Mouse (Mus musculus) hindbrain, embryonic 15.5 days (tissue): ENCODE results near the gene Crnkl1. TPM values are rescaled to one million over a fixed set of nuclear protein-coding genes. Genes with fewer than 3 reads are reported as not detected.

ENCODE experiments used
- ATAC-seq: fragments of 200-750 bp; cut with Nextera tagmentation; 2 replicates; pipeline ENCODE4 v1.8.0; 2017; ENCODE audit warnings: low read depth, moderate number of reproducible peaks, moderate TSS enrichment; ENCODE audit not compliant: low FRiP score
- H3K27ac ChIP-seq: fragments of 300-500 bp; sonication (generic); replicated peaks from 2 replicates; pipeline ENCODE4 v1.5.1; 2015; ENCODE audit warnings: mild to moderate bottlenecking, inconsistent platforms
- H3K27me3 ChIP-seq: fragments of 300-500 bp; sonication (generic); 2 replicates; pipeline ENCODE4 v1.6.1; 2015; ENCODE audit warnings: control low read depth, inconsistent platforms
- H3K36me3 ChIP-seq: fragments of 300-500 bp; sonication (generic); 2 replicates; pipeline ENCODE4 v1.6.1; 2015; ENCODE audit warnings: control low read depth, inconsistent platforms
- H3K4me1 ChIP-seq: fragments of 300-500 bp; sonication (generic); replicated peaks from 2 replicates; pipeline ENCODE4 v1.6.1; 2015; ENCODE audit warnings: control low read depth, inconsistent platforms
- H3K4me2 ChIP-seq: fragments of 300-500 bp; sonication (generic); 2 replicates; pipeline ENCODE4 v1.6.1; 2015; ENCODE audit warnings: moderate library complexity, mild to moderate bottlenecking, inconsistent platforms
- H3K4me3 ChIP-seq: fragments of 300-500 bp; sonication (generic); 2 replicates; pipeline ENCODE4 v1.5.1; 2015; ENCODE audit warnings: mild to moderate bottlenecking, inconsistent platforms
- H3K9ac ChIP-seq: fragments of 300-500 bp; sonication (generic); 2 replicates; pipeline ENCODE4 v1.6.1; 2015; ENCODE audit warnings: inconsistent platforms
- H3K9me3 ChIP-seq: fragments of 300-500 bp; sonication (generic); 2 replicates; pipeline ENCODE4 v1.6.1; 2016; ENCODE audit warnings: control low read depth, inconsistent platforms
- WGBS: fragments of 180-500 bp; shearing (Covaris S2); methylation state at CpG from one replicate; pipeline ENCODE4 v1.1.7; 2015; 5-methylcytosine and 5-hydroxymethylcytosine counted together
- polyA plus RNA-seq: library from polyadenylated mRNA; unstranded; fragments of >200 nt; fragmentation: Nextera tagmentation; extraction: Ambion mirVana; gene quantifications from 2 replicates; pipeline ENCODE4 v1.2.1, GENCODE M21; 2015

Crnkl1 gene
- polyA plus RNA-seq, 1 experiment from 2014 or later = 21.4 TPM

DNA sequence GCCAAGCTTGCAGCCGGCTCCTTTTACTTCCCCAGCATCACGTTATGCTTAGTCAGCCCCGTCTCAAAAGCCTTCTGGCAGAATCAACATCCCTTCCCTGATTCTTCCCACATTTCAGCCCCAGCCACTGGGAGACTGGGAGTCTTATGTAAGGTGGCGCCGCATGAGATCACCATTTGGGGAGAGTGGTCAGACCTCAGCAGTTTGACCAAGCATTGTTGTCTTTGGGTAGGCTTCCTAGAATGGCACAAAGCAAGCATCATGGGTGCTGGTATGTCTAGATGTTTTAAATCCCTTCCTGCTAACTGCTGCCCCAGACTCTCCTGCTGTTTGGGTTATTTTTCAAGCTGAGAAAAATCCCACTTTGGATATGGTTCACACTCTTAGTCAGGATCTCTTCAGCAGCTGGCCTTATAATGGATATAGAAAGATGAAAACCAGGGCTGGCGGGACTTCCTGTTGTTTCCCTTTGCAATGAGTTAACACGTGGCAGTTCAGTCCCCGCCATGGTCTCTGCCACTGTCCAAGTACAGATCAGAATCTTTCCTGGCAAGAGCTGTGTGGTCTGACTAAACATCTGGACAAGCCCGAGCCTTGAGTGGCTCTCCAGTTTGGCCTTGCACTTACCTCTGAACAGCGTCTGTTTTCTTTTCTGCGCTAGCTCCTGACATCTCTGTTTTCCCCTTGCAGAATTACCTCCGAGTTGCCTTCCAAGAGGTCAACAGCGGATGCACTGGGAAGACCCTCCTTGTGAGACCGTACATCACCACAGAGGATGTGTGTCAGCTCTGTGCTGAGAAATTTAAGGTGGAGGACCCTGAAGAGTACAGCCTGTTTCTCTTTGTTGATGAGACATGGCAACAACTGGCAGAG lies 49.7 kb downstream of the Crnkl1 start:
- Histone ChIP-seq H3K36me3 (peaks cover 7% of the 10 kb centered on the region), H3K9me3 (no peaks in the 10 kb centered on the region), H3K27ac (peak overlapping the region; percentile 32; the same call in 1 of the 2 replicates), H3K4me2 (no peak overlapping the region), H3K9ac (no peak overlapping the region), H3K4me3 (no peak overlapping the region), H3K27me3 (no peaks in the 10 kb centered on the region), H3K4me1 (no peaks in the 10 kb centered on the region)
- ATAC-seq = no peak
- WGBS = 75% methylated on average over 14 of the region's 14 CpGs

DNA sequence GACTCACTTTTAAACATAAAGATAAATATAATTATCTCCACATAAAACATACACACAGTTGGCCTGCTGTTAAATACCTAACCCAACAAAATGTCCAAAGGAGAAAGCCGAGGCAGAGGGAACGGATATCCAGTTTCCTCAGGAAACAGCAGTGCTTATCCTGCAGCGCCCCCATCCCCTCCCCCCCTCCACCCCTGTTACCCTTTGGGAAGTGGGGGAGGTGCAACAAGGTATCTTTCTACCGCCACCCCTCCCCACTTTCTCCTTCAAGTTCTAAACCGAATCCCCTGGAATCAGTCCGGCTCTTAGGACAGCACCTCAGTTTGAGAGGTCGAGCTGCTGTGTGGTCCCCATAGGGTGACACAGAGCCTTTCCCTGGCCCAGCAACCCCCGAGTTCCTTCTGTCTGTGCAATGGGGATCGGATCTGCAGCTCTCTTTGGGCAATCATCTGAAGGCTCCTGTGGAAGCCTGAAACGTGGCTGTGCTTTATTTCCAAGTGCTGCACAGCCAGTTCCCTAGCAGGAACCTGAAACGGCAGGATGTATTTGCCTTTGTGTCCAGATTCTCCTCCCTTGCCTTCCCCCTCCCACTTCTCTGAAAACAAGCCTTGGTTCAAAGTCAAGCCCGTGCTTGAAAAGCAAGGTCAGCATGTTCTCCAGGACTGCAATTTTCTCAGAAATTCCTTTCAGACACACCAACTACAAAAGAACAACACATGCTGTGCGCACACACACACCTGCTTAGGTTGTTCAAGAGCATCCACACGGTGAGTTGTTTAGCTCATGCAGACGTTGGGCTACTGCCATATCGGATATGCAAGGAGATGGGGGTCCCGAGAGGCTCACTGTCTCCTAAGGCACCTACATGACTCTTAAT lies 50.5 kb downstream of the Crnkl1 start:
- H3K4me2 ChIP-seq = no peak overlapping the region
- 53% methylated on average over 17 of the region's 17 CpGs for WGBS
- no peak overlapping the region for H3K4me3 ChIP-seq
- no peaks in the 10 kb centered on the region for H3K4me1 ChIP-seq
- H3K36me3 ChIP-seq = peaks cover 11% of the 10 kb centered on the region
- H3K27ac ChIP-seq = peak overlapping the region; percentile 51
- no peaks in the 10 kb centered on the region for H3K27me3 ChIP-seq
- no peak overlapping the region for H3K9ac ChIP-seq
- H3K9me3 ChIP-seq = no peaks in the 10 kb centered on the region
- no peak for ATAC-seq

DNA sequence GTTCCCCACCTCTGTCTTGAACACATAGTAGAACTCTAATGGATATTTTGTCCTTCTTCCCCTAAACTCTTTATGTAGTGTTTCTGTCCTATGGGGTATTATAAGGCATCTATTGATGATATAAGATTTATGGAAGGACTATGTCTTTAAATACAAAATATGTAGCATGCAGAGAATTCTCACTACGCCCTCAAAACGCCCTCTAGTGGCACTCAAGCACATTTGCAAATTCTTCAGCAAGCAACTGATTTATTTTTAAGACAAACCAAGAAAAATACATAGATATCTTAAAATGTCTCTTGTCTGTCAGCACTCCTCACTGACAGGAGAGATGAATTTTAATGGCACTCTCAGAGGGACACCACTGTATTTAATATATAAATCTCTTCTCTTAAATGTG lies 52.4 kb downstream of the Crnkl1 start:
- Histone ChIP-seq H3K27me3 (no peaks in the 10 kb centered on the region), H3K27ac (no peak overlapping the region), H3K4me1 (no peaks in the 10 kb centered on the region), H3K9me3 (no peaks in the 10 kb centered on the region), H3K4me2 (no peak overlapping the region), H3K9ac (no peak overlapping the region), H3K4me3 (no peak overlapping the region), H3K36me3 (peaks cover 18% of the 10 kb centered on the region)
- no peak for ATAC-seq
- WGBS = 26% methylated on average over 2 of the region's 2 CpGs

DNA sequence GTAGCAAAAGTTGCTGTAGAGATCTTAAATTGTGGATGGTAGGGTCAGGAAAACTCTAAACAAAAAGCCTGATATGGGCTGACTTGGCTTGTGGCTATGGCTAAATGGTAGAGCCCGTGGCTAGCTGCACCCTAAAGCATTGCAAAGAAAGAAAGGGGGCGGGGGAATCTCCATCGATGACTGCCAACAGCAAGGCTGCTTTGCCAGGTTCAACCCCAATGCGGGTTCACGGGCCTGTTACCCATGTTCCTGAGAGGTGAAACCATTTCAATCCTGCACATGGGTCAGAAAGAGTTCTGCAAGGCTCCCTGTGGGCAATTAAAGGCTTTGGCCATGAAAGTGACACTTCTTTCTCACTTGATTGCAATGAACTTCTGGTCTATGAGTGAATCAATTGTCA lies 52.9 kb downstream of the Crnkl1 start:
- WGBS = 82% methylated on average over 5 of the region's 5 CpGs

DNA sequence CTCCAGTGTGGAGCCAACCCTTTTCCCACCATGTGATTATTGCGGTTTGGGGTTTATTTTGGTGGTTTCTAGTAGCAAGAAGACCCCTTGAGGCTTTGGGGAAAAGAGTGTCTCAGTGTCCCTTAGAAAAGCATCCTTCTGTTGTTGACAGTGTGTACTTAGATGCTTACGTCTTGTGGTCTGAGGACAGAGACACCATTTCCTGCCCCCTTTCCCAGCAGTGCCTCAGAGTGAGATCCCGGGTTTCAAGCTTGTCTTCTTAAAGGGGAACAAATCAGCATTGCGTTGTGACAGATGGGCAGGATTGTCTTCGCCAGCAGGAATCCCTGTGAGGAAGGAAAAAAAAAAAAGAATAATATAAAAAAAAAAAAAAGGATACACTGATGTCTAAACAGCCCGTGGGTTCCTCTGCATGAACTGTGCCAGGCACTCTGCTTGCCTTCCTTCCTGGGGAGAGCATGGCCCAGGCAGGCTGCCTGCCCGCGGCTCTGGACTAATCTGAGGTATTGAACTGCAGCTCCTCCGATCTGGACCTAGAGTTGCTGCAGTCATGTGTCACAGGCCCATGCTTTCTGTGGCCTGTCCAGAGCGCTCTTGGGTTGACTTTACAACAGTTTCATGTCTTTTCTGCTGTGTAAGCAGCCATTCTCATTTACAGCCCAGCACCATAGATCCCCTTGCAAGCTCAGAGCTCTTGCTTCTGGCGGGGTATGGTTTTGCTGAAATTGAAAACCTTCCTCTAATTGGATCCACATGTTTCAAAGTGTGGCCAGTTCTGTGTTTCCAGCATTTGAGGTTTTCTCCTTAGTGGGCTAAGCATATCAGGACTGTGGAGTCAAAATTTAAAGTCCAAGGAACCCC lies 53.7 kb downstream of the Crnkl1 start:
- Histone ChIP-seq H3K9me3 (no peaks in the 10 kb centered on the region), H3K4me1 (no peaks in the 10 kb centered on the region), H3K27me3 (no peaks in the 10 kb centered on the region), H3K4me3 (no peak overlapping the region), H3K36me3 (peaks cover 26% of the 10 kb centered on the region), H3K27ac (no peak overlapping the region; the same call in 1 of the 2 replicates), H3K9ac (no peak overlapping the region), H3K4me2 (no peak overlapping the region)
- ATAC-seq = no peak
- 59% methylated on average over 11 of the region's 11 CpGs for WGBS

More for the DNA sequence above, 52.9 kb downstream of the Crnkl1 start:
- H3K27ac ChIP-seq = no peak overlapping the region
- H3K4me3 ChIP-seq = no peak overlapping the region
- H3K4me2 ChIP-seq = no peak overlapping the region
- ATAC-seq = no peak
- peaks cover 22% of the 10 kb centered on the region for H3K36me3 ChIP-seq
- no peaks in the 10 kb centered on the region for H3K4me1 ChIP-seq
- no peaks in the 10 kb centered on the region for H3K9me3 ChIP-seq
- no peaks in the 10 kb centered on the region for H3K27me3 ChIP-seq
- H3K9ac ChIP-seq = no peak overlapping the region

DNA sequence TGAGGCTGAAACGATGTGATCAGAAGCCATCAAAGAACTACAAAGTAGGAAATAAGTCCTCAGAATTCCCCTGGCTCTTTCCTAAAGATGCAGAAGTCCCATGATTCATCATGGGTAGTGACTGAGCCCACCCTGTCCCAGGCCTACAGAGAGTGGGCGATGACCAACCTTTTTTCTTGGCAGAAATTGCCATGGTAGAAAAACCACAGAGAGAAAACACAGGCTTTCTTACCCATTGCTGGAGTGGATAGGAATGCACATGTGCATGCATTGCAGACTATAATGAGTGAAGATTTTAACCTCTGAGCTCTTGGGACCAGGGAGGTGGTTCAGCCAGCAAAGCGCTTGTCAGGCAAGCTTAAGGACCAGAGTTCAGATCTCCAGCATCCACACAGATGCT lies 57.6 kb downstream of the Crnkl1 start:
- H3K36me3 ChIP-seq = peaks cover 19% of the 10 kb centered on the region
- H3K4me3 ChIP-seq = no peak overlapping the region
- H3K4me2 ChIP-seq = no peak overlapping the region
- no peak overlapping the region for H3K9ac ChIP-seq
- H3K4me1 ChIP-seq = no peaks in the 10 kb centered on the region
- ATAC-seq = no peak
- 89% methylated on average over 3 of the region's 3 CpGs for WGBS
- no peaks in the 10 kb centered on the region for H3K27me3 ChIP-seq
- H3K27ac ChIP-seq = no peak overlapping the region
- no peaks in the 10 kb centered on the region for H3K9me3 ChIP-seq

DNA sequence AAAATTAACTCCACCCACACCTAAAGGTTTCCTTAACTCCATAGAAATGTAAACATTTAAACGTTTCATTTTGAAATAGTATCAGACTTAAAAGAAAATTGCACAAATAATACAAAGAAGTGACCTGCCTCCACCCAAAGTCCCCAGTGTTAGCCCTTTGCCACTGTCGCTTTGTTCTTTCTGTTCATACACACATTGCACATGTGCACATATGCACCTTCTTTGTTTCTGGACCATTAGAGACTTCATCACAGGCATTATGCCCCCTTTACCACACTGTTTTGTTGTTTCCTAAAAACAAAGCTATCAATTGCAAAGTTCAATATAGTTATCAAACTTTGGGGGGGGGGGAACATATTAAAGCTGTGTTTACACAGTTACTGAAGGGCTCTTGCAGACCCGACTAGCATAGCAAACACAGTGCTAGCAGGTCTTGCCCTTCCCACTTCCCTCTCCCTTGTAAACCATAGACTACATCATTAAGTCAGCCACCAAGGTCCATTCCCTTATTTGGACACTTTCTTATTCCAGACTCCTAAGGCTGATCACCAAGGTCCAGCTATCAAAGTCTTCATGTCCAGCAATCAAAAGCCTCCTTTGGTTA lies 59.8 kb downstream of the Crnkl1 start:
- Histone ChIP-seq H3K9me3 (no peaks in the 10 kb centered on the region), H3K36me3 (peaks cover 19% of the 10 kb centered on the region), H3K4me1 (no peaks in the 10 kb centered on the region), H3K4me3 (no peak overlapping the region), H3K27ac (no peak overlapping the region), H3K27me3 (no peaks in the 10 kb centered on the region), H3K9ac (no peak overlapping the region), H3K4me2 (no peak overlapping the region)
- ATAC-seq = no peak
- WGBS = 75% methylated on average over 3 of the region's 3 CpGs

DNA sequence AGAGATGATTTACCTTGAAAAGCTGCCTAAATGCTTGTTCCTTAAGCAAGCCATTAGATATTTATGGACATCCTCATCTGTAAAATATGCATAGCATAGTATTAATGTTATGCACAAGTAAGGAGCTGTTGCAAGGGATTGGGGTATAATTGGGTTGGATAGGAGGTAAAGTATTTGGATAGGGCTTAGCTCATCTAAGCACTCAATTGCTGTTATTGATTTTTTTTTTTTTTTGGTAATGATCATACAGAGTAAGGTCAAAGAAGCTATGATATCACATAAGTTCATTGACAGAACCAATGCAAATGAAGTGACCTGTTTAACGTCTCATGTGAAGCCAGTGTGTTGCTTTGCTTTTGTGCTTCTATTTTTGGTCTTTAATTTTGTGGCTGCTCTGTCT lies 60.9 kb downstream of the Crnkl1 start:
- Histone ChIP-seq H3K4me3 (no peak overlapping the region), H3K27me3 (no peaks in the 10 kb centered on the region), H3K36me3 (peaks cover 12% of the 10 kb centered on the region), H3K9ac (no peak overlapping the region), H3K4me2 (no peak overlapping the region), H3K27ac (no peak overlapping the region), H3K4me1 (no peaks in the 10 kb centered on the region), H3K9me3 (no peaks in the 10 kb centered on the region)
- ATAC-seq = no peak
- 76% methylated on average over 1 of the region's 1 CpGs for WGBS

DNA sequence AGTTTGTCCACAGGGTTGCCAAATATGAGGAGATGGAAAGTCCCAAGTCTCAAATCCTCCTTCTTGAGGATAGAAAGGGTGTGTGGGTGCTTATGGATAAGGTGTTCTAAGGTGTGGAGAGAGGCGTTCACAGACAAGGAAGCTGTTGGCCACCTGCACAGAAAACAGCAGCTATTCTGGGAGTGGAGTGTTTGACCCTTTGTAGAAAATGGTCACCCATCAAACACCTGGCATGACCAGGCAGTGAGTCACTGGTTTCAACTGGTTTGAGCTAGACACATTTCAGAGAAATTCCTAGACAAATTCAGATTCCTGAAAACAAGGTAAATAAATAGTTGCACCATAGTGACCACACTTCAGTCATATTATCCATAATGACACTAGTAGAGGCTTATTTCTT lies 62.7 kb downstream of the Crnkl1 start:
- ATAC-seq = no peak
- no peak overlapping the region for H3K27ac ChIP-seq
- H3K27me3 ChIP-seq = no peaks in the 10 kb centered on the region
- WGBS = 91% methylated on average over 1 of the region's 1 CpGs
- peaks cover 5% of the 10 kb centered on the region for H3K36me3 ChIP-seq
- no peaks in the 10 kb centered on the region for H3K4me1 ChIP-seq
- H3K9me3 ChIP-seq = no peaks in the 10 kb centered on the region
- H3K4me3 ChIP-seq = no peak overlapping the region
- H3K9ac ChIP-seq = no peak overlapping the region
- H3K4me2 ChIP-seq = no peak overlapping the region

DNA sequence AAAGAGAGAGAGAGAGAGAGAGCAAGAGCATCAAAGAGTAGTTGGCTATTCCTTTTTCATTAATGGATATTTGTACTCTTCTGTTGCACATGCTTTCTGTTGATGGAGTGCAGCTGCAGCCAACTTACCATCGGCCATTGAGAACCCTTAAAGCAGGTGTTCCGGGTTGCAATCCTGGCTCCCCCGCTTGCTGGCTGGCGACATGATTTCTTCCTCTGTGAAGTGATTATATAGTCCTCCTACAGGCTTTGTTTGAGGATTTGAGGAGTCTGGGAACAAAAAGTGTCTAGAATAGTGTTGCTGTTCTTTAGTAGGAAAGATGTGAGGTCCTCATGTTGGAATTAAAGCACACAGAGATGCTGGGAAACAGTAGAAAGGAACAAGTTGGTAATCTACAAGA lies 63.5 kb downstream of the Crnkl1 start:
- H3K4me1 ChIP-seq = no peaks in the 10 kb centered on the region
- no peak overlapping the region for H3K4me2 ChIP-seq
- H3K9ac ChIP-seq = no peak overlapping the region
- no peak for ATAC-seq
- H3K9me3 ChIP-seq = no peaks in the 10 kb centered on the region
- H3K36me3 ChIP-seq = no peaks in the 10 kb centered on the region
- WGBS = 91% methylated on average over 4 of the region's 4 CpGs
- no peak overlapping the region for H3K4me3 ChIP-seq
- H3K27ac ChIP-seq = no peak overlapping the region
- no peaks in the 10 kb centered on the region for H3K27me3 ChIP-seq
